Mouse (Mus musculus) liver, embryonic 13.5 days (tissue): ENCODE measurements around the gene Dnah11. TPM values are rescaled to one million over a fixed set of nuclear protein-coding genes. Genes with fewer than 3 reads are reported as not detected.

Experiments used
- ATAC-seq: fragments of 200-750 bp; cut with Nextera tagmentation; 2 replicates; pipeline ENCODE4 v1.8.0; 2017; ENCODE audit warnings: low read depth, mild to moderate bottlenecking, moderate number of reproducible peaks, moderate library complexity
- DNase-seq: peaks from one replicate; pipeline ENCODE4 v3.0.0; 2022
- H3K27ac ChIP-seq: fragments of 300-500 bp; sonication (generic); 2 replicates; pipeline ENCODE4 v1.5.1; 2015; ENCODE audit warnings: moderate library complexity, mild to moderate bottlenecking, inconsistent platforms
- H3K27me3 ChIP-seq: fragments of 300-500 bp; sonication (generic); 2 replicates; pipeline ENCODE4 v1.6.1; 2015; ENCODE audit warnings: mild to moderate bottlenecking, inconsistent platforms
- H3K36me3 ChIP-seq: fragments of 300-500 bp; sonication (generic); 2 replicates; pipeline ENCODE4 v1.6.1; 2015; ENCODE audit warnings: mild to moderate bottlenecking, inconsistent platforms
- H3K4me1 ChIP-seq: fragments of 300-500 bp; sonication (generic); replicated peaks from 2 replicates; pipeline ENCODE4 v1.6.1; 2015; ENCODE audit warnings: inconsistent platforms
- H3K4me2 ChIP-seq: fragments of 300-500 bp; sonication (generic); 2 replicates; pipeline ENCODE4 v1.6.1; 2015; ENCODE audit warnings: inconsistent platforms, mild to moderate bottlenecking, moderate library complexity
- H3K4me3 ChIP-seq: fragments of 300-500 bp; sonication (generic); replicated peaks from 2 replicates; pipeline ENCODE4 v1.5.1; 2015; ENCODE audit warnings: mild to moderate bottlenecking, inconsistent platforms
- H3K9ac ChIP-seq: fragments of 300-500 bp; sonication (generic); 2 replicates; pipeline ENCODE4 v1.6.1; 2015; ENCODE audit warnings: mild to moderate bottlenecking, inconsistent platforms
- H3K9me3 ChIP-seq: fragments of 300-500 bp; sonication (generic); replicated peaks from 2 replicates; pipeline ENCODE4 v1.6.1; 2016; ENCODE audit warnings: inconsistent platforms
- WGBS: fragments of 180-500 bp; shearing (Covaris S2); methylation state at CpG from one replicate; pipeline ENCODE4 v1.1.7; 2015; ENCODE audit not compliant: insufficient replicate concordance; 5-methylcytosine and 5-hydroxymethylcytosine counted together
- polyA plus RNA-seq: library from polyadenylated mRNA; unstranded; fragments of >200 nt; fragmentation: Nextera tagmentation; extraction: Ambion mirVana; gene quantifications from 2 replicates; pipeline ENCODE4 v1.2.1, GENCODE M21; 2015

Dnah11 gene
- polyA plus RNA-seq, 1 experiment from 2014 or later = 0.02 TPM

DNA sequence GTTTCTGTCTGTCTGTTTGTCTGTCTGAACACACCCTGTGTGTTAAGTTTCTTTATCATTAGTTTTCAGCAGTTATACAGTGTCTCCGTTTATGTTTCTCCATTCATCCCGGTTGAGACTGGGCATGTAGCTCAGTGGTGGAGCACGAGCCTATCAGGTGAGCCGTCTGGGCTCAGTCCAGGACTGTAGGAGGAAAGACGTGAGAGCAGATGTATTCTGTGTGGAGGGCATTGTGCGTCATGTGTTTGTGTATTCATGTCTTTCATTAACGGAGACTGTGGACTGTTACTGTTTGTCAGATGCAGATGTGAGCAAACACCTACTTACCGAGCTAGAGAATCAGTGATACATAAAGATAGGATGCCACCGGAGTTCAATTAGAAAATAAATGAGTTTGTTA is 341.8 kb downstream of the Dnah11 start:
- Histone ChIP-seq H3K4me1 (peaks cover 8% of the 10 kb centered on the region; the same call in 1 of the 2 replicates), H3K4me3 (no peak overlapping the region), H3K27ac (no peak overlapping the region), H3K36me3 (no peaks in the 10 kb centered on the region), H3K9ac (no peak overlapping the region), H3K27me3 (no peaks in the 10 kb centered on the region), H3K9me3 (no peaks in the 10 kb centered on the region), H3K4me2 (no peak overlapping the region)
- peak; percentile 45; the same call in 1 of the 2 replicates for ATAC-seq
- whole genome bisulfite sequencing = 67% methylated on average over 9 of the region's 9 CpGs
- DNase-seq = no peak

DNA sequence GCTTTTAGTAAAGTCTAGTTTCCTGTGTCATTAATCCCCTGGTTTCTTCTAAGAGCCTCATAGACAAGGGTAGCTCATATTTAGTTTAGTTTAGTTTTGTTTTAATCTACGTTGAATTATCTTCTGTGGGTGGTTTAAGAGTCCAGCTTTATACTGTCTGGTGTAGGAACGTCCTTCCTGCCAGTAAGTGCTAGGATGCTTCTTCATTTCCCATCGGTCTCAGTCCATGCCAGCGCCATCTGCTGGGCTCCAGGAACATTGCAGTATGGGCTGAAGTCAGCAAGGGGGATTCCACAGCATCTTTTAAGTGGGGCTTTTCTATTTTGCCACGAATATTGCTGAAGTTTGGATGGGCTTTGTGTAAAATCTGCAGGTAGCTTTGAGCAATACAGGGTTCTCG is 345.5 kb downstream of the Dnah11 start:
- 21% methylated on average over 6 of the region's 6 CpGs for WGBS
- no peak overlapping the region for H3K4me2 ChIP-seq
- no peak overlapping the region for H3K4me3 ChIP-seq
- peak; percentile 38; the same call in 1 of the 2 replicates for ATAC-seq
- H3K4me1 ChIP-seq = peaks cover 12% of the 10 kb centered on the region; the same call in 1 of the 2 replicates
- no peaks in the 10 kb centered on the region for H3K9me3 ChIP-seq
- no peak overlapping the region for H3K9ac ChIP-seq
- 0 out of 2 replicates have a peak, but pooled peaks cover 7% of the 10 kb centered on the region for H3K36me3 ChIP-seq
- no peak for DNase-seq
- H3K27ac ChIP-seq = no peak overlapping the region
- H3K27me3 ChIP-seq = no peaks in the 10 kb centered on the region

- no peaks in the 10 kb centered on the region for H3K27me3 ChIP-seq
- H3K9ac ChIP-seq = no peak overlapping the region
- H3K4me2 ChIP-seq = no peak overlapping the region
- WGBS = 75% methylated on average over 10 of the region's 10 CpGs
- no peak for ATAC-seq
- no peaks in the 10 kb centered on the region for H3K9me3 ChIP-seq
- DNase-seq = no peak
- 0 out of 2 replicates have a peak, but pooled peaks cover 7% of the 10 kb centered on the region for H3K36me3 ChIP-seq
- H3K4me1 ChIP-seq = 0 out of 2 replicates have a peak, but pooled peaks cover 12% of the 10 kb centered on the region
- no peak overlapping the region for H3K27ac ChIP-seq
- H3K4me3 ChIP-seq = no peak overlapping the region
These were observed 348.4 kb downstream of the Dnah11 start for GRCm38 (mm10) chr12:117850472-117850871.

DNA sequence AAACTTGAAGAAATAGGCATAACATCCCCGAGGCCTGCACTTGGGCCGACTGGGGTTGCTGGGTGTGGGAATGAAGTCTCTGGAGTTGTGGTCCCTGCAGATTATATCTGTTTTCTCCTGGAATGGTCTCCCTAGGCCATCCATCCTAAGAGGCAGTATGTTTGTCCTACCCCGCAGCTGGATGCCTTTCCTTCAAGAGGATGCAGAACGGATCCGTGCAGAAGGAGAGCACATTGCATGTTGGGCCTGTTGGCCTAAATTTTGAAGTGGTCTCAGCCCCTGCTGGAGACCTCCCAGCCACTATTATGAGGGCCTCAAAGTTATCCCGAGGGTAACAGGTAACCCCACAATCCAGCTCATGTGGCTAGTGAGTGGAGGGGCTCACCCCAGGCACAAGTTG is 350.2 kb downstream of the Dnah11 start:
- no peak overlapping the region for H3K4me2 ChIP-seq
- no peak overlapping the region for H3K4me3 ChIP-seq
- no peaks in the 10 kb centered on the region for H3K27me3 ChIP-seq
- ATAC-seq (no peak), DNase-seq (no peak)
- H3K36me3 ChIP-seq = 0 out of 2 replicates have a peak, but pooled peaks cover 7% of the 10 kb centered on the region
- H3K4me1 ChIP-seq = peaks cover 21% of the 10 kb centered on the region
- H3K9ac ChIP-seq = no peak overlapping the region
- H3K9me3 ChIP-seq = no peaks in the 10 kb centered on the region
- no peak overlapping the region for H3K27ac ChIP-seq
- WGBS = 80% methylated on average over 6 of the region's 6 CpGs

DNA sequence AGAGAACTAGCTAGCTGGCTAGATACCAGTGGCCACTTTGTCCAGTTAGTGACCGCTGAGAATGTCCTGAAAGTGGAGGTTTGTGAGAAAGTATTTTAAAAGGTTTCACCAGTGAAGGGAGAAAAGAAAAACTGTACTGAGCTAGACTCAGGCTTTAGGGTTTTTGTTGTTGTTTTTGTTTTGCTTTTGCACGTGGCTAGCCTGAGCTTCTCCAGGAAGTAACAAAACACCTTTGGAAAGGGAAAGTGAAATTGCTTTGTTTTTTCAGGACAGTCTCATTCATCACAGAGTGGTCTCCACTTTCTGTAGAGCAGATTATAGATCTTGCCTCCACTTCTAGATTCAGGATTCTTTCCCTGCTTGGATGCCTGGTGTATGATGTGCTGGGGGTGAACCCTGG is 353.9 kb downstream of the Dnah11 start:
- DNase-seq (no peak), ATAC-seq (no peak)
- H3K27ac ChIP-seq = peak overlapping the region; percentile 43; the same call in 1 of the 2 replicates
- 33% methylated on average over 2 of the region's 2 CpGs for whole genome bisulfite sequencing
- H3K27me3 ChIP-seq = no peaks in the 10 kb centered on the region
- H3K36me3 ChIP-seq = 0 out of 2 replicates have a peak, but pooled peaks cover 3% of the 10 kb centered on the region
- H3K9me3 ChIP-seq = no peaks in the 10 kb centered on the region
- peaks cover 23% of the 10 kb centered on the region for H3K4me1 ChIP-seq
- peak overlapping the region; percentile 92 for H3K4me2 ChIP-seq
- H3K4me3 ChIP-seq = peak overlapping the region; percentile 84
- H3K9ac ChIP-seq = peak overlapping the region; percentile 84

GRCm38 (mm10) chr12:117844075-117844408 is 354.8 kb downstream of the Dnah11 start:
- peak overlapping the region; percentile 92 for H3K4me2 ChIP-seq
- DNase-seq = no peak
- peak overlapping the region; percentile 84 for H3K9ac ChIP-seq
- no peaks in the 10 kb centered on the region for H3K27me3 ChIP-seq
- peaks cover 23% of the 10 kb centered on the region for H3K4me1 ChIP-seq
- no peaks in the 10 kb centered on the region for H3K9me3 ChIP-seq
- whole genome bisulfite sequencing = under 1% methylated on average over 15 of the region's 15 CpGs
- peak overlapping the region; percentile 84 for H3K4me3 ChIP-seq
- H3K27ac ChIP-seq = peak overlapping the region; percentile 63
- no peak for ATAC-seq
- H3K36me3 ChIP-seq = 0 out of 2 replicates have a peak, but pooled peaks cover 3% of the 10 kb centered on the region

DNA sequence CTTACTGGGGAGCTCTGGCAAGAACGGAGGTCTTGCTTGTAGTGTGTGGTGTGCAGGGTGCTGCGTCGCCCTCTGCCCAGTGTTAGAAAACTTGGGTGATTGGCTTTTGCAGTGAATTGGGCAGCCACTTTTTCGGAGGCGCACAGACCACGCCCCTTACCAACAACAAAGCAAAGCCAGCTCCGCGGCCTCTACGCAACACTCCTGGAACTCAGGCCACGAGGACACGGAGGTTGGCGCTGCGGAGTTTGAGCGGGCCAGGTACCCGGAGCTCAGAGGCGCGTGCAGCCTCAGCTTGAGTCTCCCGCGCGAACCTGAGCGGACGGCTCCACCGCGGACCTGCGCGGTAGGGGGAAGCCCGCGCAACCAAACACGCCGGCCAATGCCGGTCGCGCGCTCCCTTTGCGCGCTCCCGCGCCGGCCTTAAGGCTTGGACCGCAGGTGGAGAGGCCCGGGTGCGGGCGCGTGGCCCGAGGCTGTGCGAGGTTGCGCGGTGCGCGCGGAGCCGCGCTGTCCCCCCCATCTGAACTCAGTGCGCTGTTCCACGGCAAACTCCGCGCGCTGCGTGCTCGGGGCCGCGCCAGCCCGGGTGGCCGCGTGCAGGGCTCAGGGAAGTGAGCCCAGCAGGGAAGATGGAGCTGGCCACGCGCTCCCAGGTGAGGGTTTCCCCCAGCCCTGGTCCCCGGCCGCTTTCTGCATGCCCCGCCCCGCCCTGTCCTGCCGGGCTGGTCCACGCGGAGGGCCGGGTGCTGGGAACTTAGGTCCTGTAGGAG is 355.4 kb downstream of the Dnah11 start:
- H3K4me2 ChIP-seq = peak overlapping the region; percentile 92
- peak; percentile 90 for ATAC-seq

DNA sequence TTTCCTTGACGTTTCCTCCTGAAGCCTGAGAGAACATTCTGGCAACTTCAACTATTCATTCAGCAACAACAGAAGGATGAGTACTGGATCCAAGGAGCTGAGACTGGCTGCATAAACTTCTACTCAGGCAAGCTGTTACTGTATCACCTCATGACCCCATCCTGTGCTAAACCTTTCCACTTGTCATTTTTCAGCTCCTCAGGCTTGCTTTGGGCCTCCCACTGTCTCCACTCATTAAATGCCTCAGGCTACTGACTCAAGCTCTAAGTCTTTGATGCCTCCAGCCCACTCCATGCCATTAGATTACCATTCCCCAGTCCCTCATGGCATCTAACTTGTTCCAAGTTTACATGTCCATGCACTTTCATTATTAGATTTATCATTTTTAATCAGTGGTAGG is 356.2 kb downstream of the Dnah11 start:
- ATAC-seq (no peak), DNase-seq (no peak)
- 49% methylated on average over 1 of the region's 1 CpGs for WGBS
- Histone ChIP-seq H3K36me3 (no peaks in the 10 kb centered on the region), H3K9me3 (no peaks in the 10 kb centered on the region), H3K9ac (no peak overlapping the region), H3K4me1 (peaks cover 20% of the 10 kb centered on the region), H3K27ac (no peak overlapping the region), H3K4me3 (no peak overlapping the region), H3K4me2 (peak overlapping the region; percentile 92), H3K27me3 (no peaks in the 10 kb centered on the region)

More for the DNA sequence above, 355.4 kb downstream of the Dnah11 start:
- H3K27me3 ChIP-seq = no peaks in the 10 kb centered on the region
- no peaks in the 10 kb centered on the region for H3K9me3 ChIP-seq
- 0 out of 2 replicates have a peak, but pooled peaks cover under 1% of the 10 kb centered on the region for H3K36me3 ChIP-seq
- peak overlapping the region; percentile 63 for H3K27ac ChIP-seq
- H3K9ac ChIP-seq = peak overlapping the region; percentile 84
- under 1% methylated on average over 71 of the region's 75 CpGs for WGBS
- peak overlapping the region; percentile 84 for H3K4me3 ChIP-seq
- peaks cover 20% of the 10 kb centered on the region for H3K4me1 ChIP-seq
- peak; percentile 48 for DNase-seq

- Histone ChIP-seq H3K4me1 (peaks cover 18% of the 10 kb centered on the region), H3K9ac (no peak overlapping the region), H3K27me3 (no peaks in the 10 kb centered on the region), H3K9me3 (no peaks in the 10 kb centered on the region), H3K4me2 (no peak overlapping the region), H3K4me3 (no peak overlapping the region), H3K36me3 (no peaks in the 10 kb centered on the region), H3K27ac (no peak overlapping the region)
- ATAC-seq (no peak), DNase-seq (no peak)
- WGBS = 21% methylated on average over 1 of the region's 1 CpGs
These were observed 358.1 kb downstream of the Dnah11 start for GRCm38 (mm10) chr12:117840705-117841104.

DNA sequence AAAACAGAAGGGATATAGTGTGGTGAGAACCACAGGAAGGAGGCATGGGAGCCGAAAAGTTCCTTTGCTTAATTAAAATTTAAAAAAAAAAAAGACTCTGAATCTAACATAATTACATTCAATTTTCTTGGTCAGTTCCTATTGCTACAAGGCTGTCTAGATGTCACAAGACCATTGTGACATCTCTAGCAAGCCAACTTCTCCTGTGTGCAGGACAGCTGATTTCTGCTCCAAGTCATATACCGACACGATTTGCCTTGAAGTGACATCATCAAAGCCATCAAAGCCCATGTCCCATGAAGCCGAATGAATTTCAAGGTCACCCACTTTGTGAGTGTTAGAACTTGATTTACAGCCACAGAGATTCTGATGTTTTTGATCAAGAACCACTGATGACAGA is 361.5 kb downstream of the Dnah11 start:
- WGBS = 71% methylated on average over 4 of the region's 4 CpGs
- ATAC-seq = no peak

GRCm38 (mm10) chr12:117835371-117835770 is 363.5 kb downstream of the Dnah11 start:
- WGBS = 64% methylated on average over 10 of the region's 10 CpGs
- no peaks in the 10 kb centered on the region for H3K4me1 ChIP-seq
- H3K4me3 ChIP-seq = no peak overlapping the region
- DNase-seq = no peak
- no peak overlapping the region for H3K9ac ChIP-seq
- H3K27me3 ChIP-seq = no peaks in the 10 kb centered on the region
- H3K27ac ChIP-seq = no peak overlapping the region
- no peaks in the 10 kb centered on the region for H3K9me3 ChIP-seq
- no peak overlapping the region for H3K4me2 ChIP-seq
- no peak for ATAC-seq
- H3K36me3 ChIP-seq = no peaks in the 10 kb centered on the region

More for the DNA sequence above, 361.5 kb downstream of the Dnah11 start:
- H3K9ac ChIP-seq = no peak overlapping the region
- H3K36me3 ChIP-seq = no peaks in the 10 kb centered on the region
- H3K4me2 ChIP-seq = no peak overlapping the region
- H3K27ac ChIP-seq = no peak overlapping the region
- H3K9me3 ChIP-seq = no peaks in the 10 kb centered on the region
- no peak for DNase-seq
- H3K27me3 ChIP-seq = no peaks in the 10 kb centered on the region
- no peak overlapping the region for H3K4me3 ChIP-seq
- H3K4me1 ChIP-seq = no peaks in the 10 kb centered on the region

GRCm38 (mm10) chr12:117834652-117835051 is 364.2 kb downstream of the Dnah11 start:
- WGBS = 74% methylated on average over 2 of the region's 2 CpGs
- H3K36me3 ChIP-seq = no peaks in the 10 kb centered on the region
- no peak for ATAC-seq
- no peak overlapping the region for H3K9ac ChIP-seq
- H3K4me1 ChIP-seq = no peaks in the 10 kb centered on the region
- H3K27ac ChIP-seq = no peak overlapping the region
- no peak overlapping the region for H3K4me3 ChIP-seq
- no peak overlapping the region for H3K4me2 ChIP-seq
- no peaks in the 10 kb centered on the region for H3K27me3 ChIP-seq
- DNase-seq = no peak
- no peaks in the 10 kb centered on the region for H3K9me3 ChIP-seq
